Mouse (Mus musculus) NIH3T3 (cell line): ENCODE results near the gene Nup214.

Experiments
- DNase-seq: peaks from one replicate; pipeline ENCODE4 v3.0.0-alpha.2; 2012; ENCODE audit warnings: low read depth

The Nup214 gene

DNA sequence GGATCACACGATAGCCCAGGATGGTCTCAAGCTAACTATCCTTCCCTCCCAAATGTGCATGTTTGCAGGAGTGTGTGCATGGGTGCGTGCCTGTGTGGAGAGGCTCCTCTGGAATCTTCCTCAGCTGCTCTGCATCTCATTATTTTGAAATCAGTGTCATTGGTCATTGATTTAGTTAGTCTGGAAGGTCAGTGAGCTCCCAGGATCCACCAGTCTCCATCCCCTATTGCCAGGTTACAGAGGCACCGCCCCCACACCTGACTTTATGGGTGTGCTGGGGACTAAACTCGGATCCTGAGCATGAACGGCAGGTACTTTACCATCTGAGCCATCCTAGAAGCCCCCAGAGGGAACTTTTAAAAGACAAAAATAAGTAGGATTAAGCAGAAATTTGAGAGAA lies 128.7 kb downstream of the Nup214 start:
- no peak for DNase-seq

- no peak for DNase-seq
These were observed 129.3 kb downstream of the Nup214 start for GRCm38 (mm10) chr2:32103557-32103956.
